Mouse (Mus musculus): ENCODE measurements at regions not wholly inside any gene's neighbourhood (a gene's known extent, or its start where the extent isn't known, plus 50 kb on each side); places are given as distances from the start of the nearest gene placed in this dataset.
"Not testable (repeated sequence)": the region's sequence is repeated elsewhere in the genome, so short reads cannot be mapped to it uniquely, and the experiment has no call there.

- no peak for ATAC-seq (ENCODE audit: insufficient number of reproducible peaks, insufficient read depth, low FRiP score, low TSS enrichment, low read depth)
- WGBS = 89% methylated on average over 1 of the region's 1 CpGs
- Histone ChIP-seq H3K4me3 (replicated peaks) (no peak overlapping the region), H3K9me3 (no peaks in the 10 kb centered on the region), H3K27me3 (no peaks in the 10 kb centered on the region), H3K27ac (no peak overlapping the region), H3K9ac (replicated peaks) (no peak overlapping the region), H3K4me1 (replicated peaks) (no peaks in the 10 kb centered on the region), H3K4me2 (no peak overlapping the region), H3K36me3 (no peaks in the 10 kb centered on the region)
Measured at GRCm38 (mm10) chr8:60728339-60728738, 95.7 kb downstream of the Mfap3l start.

DNA sequence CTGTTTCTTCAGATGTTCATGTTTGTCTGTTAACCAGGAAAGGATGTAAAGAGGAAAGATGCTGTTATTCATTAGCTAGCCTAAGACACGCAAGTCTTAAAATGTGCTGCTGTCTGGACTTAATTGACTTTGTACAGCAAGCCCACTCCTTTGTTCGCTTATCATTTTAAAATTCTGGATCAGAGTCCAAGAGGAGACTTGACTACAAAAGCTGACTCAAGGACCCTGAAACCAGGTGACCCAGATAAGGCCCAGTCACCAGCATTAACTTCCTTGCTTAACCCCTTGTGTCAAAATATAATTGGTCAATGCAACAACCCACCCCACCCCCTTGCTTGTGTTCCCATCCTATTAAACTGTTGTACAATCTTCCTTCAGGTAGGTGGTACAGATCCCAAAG, 99.9 kb downstream of the Mfap3l start:
- Histone ChIP-seq H3K4me3 (replicated peaks) (no peak overlapping the region), H3K4me1 (replicated peaks) (no peaks in the 10 kb centered on the region), H3K27ac (no peak overlapping the region), H3K27me3 (no peaks in the 10 kb centered on the region), H3K36me3 (no peaks in the 10 kb centered on the region), H3K9ac (replicated peaks) (no peak overlapping the region), H3K4me2 (no peak overlapping the region), H3K9me3 (no peaks in the 10 kb centered on the region)
- WGBS = 74% methylated on average over 2 of the region's 2 CpGs
- no peak for ATAC-seq (ENCODE audit: insufficient number of reproducible peaks, insufficient read depth, low FRiP score, low TSS enrichment, low read depth)

DNA sequence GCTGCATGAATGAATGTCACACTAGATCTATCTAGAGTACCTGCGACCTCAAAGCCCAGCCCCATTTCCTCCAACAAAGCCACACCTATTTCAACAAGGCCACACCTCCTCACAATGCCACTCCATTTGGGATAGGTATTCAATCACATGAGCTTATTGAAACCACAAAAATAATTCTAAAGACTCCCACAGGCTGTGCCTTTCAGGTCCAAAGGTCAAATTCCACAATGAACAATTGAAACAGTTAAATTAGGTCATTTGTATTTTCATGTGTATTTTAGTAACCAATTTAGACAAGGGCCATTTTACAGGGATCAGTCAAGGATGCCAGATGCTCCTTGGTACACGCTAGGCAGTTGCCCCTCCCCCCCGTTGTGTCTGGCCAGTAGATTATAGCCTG, 103.3 kb downstream of the Mfap3l start:
- H3K9me3 ChIP-seq = no peaks in the 10 kb centered on the region
- H3K27ac ChIP-seq = no peak overlapping the region
- H3K4me2 ChIP-seq = no peak overlapping the region
- ATAC-seq (ENCODE audit: insufficient number of reproducible peaks, insufficient read depth, low FRiP score, low TSS enrichment, low read depth) = no peak
- no peaks in the 10 kb centered on the region for H3K4me1 ChIP-seq (replicated peaks)
- H3K9ac ChIP-seq (replicated peaks) = no peak overlapping the region
- H3K4me3 ChIP-seq (replicated peaks) = no peak overlapping the region
- no peaks in the 10 kb centered on the region for H3K36me3 ChIP-seq
- no peaks in the 10 kb centered on the region for H3K27me3 ChIP-seq
- WGBS = 76% methylated on average over 3 of the region's 3 CpGs

GRCm38 (mm10) chr8:60736401-60736800, 103.8 kb downstream of the Mfap3l start:
- 84% methylated on average over 9 of the region's 9 CpGs for WGBS
- no peak for ATAC-seq (ENCODE audit: insufficient number of reproducible peaks, insufficient read depth, low FRiP score, low TSS enrichment, low read depth)
- H3K4me3 ChIP-seq (replicated peaks) = no peak overlapping the region
- H3K27me3 ChIP-seq = no peaks in the 10 kb centered on the region
- H3K4me1 ChIP-seq (replicated peaks) = no peaks in the 10 kb centered on the region
- no peak overlapping the region for H3K9ac ChIP-seq (replicated peaks)
- H3K4me2 ChIP-seq = no peak overlapping the region
- no peaks in the 10 kb centered on the region for H3K36me3 ChIP-seq
- H3K27ac ChIP-seq = no peak overlapping the region
- H3K9me3 ChIP-seq = no peaks in the 10 kb centered on the region

- Histone ChIP-seq H3K9me3 (no peaks in the 10 kb centered on the region), H3K36me3 (no peaks in the 10 kb centered on the region), H3K27ac (no peak overlapping the region), H3K27me3 (no peaks in the 10 kb centered on the region), H3K9ac (replicated peaks) (no peak overlapping the region), H3K4me1 (replicated peaks) (no peaks in the 10 kb centered on the region), H3K4me2 (no peak overlapping the region), H3K4me3 (replicated peaks) (no peak overlapping the region)
- WGBS = 65% methylated on average over 2 of the region's 2 CpGs
- ATAC-seq (ENCODE audit: insufficient number of reproducible peaks, insufficient read depth, low FRiP score, low TSS enrichment, low read depth) = no peak
Measured at GRCm38 (mm10) chr8:60736913-60737312, 104.3 kb downstream of the Mfap3l start.

DNA sequence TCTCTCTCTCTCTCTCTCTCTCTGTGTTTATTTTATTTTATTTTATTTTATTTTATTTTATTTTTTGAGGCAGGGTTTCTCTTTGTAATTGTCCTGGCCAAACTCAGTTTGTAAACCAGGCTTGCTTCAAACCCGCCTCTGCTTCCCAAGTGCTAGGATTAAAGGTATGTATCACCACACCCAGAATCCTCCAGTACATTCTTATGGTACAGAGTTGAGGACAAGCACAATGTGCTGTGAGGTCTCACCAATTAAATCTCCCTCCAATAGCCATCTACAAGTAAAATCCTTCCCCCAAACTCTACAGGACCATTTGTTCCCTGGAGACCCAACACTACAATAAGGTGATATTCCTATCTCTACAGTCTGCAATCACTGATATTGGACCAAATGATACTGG, 105.0 kb downstream of the Mfap3l start:
- WGBS = 81% methylated on average over 1 of the region's 1 CpGs
- Histone ChIP-seq H3K9me3 (no peaks in the 10 kb centered on the region), H3K4me2 (no peak overlapping the region), H3K9ac (replicated peaks) (no peak overlapping the region), H3K27me3 (no peaks in the 10 kb centered on the region), H3K4me3 (replicated peaks) (no peak overlapping the region), H3K4me1 (replicated peaks) (no peaks in the 10 kb centered on the region), H3K36me3 (no peaks in the 10 kb centered on the region), H3K27ac (no peak overlapping the region)
- no peak for ATAC-seq (ENCODE audit: insufficient number of reproducible peaks, insufficient read depth, low FRiP score, low TSS enrichment, low read depth)

GRCm38 (mm10) chr8:60745877-60746276, 113.2 kb downstream of the Mfap3l start:
- no peak for ATAC-seq (ENCODE audit: insufficient number of reproducible peaks, insufficient read depth, low FRiP score, low TSS enrichment, low read depth)
- H3K27ac ChIP-seq = no peak overlapping the region
- no peak overlapping the region for H3K9ac ChIP-seq (replicated peaks)
- no peak overlapping the region for H3K4me2 ChIP-seq
- H3K27me3 ChIP-seq = no peaks in the 10 kb centered on the region
- no peak overlapping the region for H3K4me3 ChIP-seq (replicated peaks)
- H3K4me1 ChIP-seq (replicated peaks) = no peaks in the 10 kb centered on the region
- WGBS = 90% methylated on average over 2 of the region's 2 CpGs
- H3K9me3 ChIP-seq = no peaks in the 10 kb centered on the region
- H3K36me3 ChIP-seq = no peaks in the 10 kb centered on the region

- H3K27me3 ChIP-seq = no peaks in the 10 kb centered on the region
- H3K27ac ChIP-seq = no peak overlapping the region
- H3K4me3 ChIP-seq (replicated peaks) = no peak overlapping the region
- H3K36me3 ChIP-seq = no peaks in the 10 kb centered on the region
- no peak overlapping the region for H3K4me2 ChIP-seq
- H3K4me1 ChIP-seq (replicated peaks) = no peaks in the 10 kb centered on the region
- 78% methylated on average over 3 of the region's 3 CpGs for WGBS
- H3K9ac ChIP-seq (replicated peaks) = no peak overlapping the region
- H3K9me3 ChIP-seq = no peaks in the 10 kb centered on the region
- ATAC-seq (ENCODE audit: insufficient number of reproducible peaks, insufficient read depth, low FRiP score, low TSS enrichment, low read depth) = no peak
Measured at GRCm38 (mm10) chr8:60746486-60746885, 113.9 kb downstream of the Mfap3l start.

DNA sequence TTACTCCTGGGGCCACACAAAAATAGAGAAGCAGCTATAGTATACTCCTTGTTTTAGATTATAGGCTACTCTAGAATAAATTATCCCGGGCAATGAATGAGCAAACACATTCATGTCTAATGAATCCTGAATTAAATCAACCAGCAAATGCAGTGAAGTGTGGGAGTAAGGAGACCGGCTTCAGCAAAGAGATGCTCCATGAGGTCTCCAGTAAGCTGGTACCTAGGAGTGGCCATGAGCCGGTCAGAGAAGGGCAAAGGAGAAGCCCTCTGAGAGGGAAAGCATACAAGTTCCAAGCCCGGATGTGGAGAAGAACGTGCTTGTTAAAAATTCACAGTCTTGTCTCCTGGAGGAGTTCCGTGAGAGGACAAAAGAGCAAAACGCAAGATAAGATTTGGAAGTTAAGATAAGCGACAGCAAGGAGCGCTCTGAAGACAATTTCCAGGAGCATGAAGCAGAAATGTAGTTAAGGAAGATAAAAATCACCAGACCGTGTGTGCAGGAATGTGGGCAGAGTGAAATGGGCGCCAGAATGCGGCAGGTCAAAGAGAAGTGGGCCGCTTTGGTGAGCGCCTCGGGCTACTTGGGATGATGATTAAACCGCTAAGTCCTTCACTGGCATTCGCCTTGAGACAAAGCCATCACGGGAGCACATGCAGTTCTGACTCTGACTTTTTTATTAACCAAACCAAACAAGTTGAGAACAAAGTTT, 123.2 kb downstream of the Mfap3l start:
- Histone ChIP-seq H3K27ac (no peak overlapping the region), H3K4me3 (replicated peaks) (no peak overlapping the region), H3K36me3 (no peaks in the 10 kb centered on the region), H3K9ac (replicated peaks) (no peak overlapping the region), H3K9me3 (no peaks in the 10 kb centered on the region), H3K4me1 (replicated peaks) (no peaks in the 10 kb centered on the region), H3K4me2 (no peak overlapping the region), H3K27me3 (no peaks in the 10 kb centered on the region)
- WGBS = 85% methylated on average over 18 of the region's 18 CpGs
- no peak for ATAC-seq (ENCODE audit: insufficient number of reproducible peaks, insufficient read depth, low FRiP score, low TSS enrichment, low read depth)

DNA sequence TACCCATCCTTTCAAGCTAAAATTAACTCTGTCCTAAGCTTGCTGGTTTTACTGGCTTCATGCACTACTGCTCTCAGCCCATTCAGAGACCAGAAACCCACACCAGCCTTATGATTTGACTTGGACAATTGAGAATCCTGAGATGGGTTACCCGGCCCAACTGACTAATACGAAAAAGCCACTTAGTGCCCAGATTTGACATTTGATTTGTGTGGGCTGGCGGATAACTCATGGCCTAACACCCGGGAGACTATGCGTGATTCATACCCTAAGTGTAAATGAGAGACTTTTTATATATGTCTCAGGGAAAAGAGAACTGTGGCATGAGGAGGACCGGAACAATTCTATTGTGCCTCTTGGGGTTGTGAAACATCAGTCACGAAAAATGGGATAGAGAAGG, 126.3 kb upstream of the Hpf1 start:
- 93% methylated on average over 7 of the region's 7 CpGs for WGBS

DNA sequence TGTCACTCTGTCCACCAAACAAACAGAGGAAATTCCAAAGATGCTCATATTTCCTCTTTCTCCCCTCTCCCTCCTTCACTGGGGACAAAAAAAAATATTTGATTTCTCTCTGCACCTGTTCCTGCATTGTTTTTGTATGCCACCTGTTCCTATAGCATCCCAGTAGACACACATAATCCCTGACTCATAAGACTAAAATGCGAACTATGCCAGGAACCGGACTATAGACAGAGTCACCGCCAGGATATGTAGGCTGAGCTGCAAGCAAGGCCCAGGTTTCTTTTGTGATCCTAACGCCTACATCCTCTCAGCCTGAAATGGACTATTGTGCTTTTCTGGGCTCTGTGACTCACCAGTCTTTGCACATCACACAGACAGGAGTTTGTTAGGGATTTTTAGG, 116.9 kb upstream of the Hpf1 start:
- Histone ChIP-seq H3K27ac (no peak overlapping the region), H3K9ac (replicated peaks) (no peak overlapping the region), H3K4me2 (no peak overlapping the region), H3K27me3 (no peaks in the 10 kb centered on the region), H3K4me3 (replicated peaks) (no peak overlapping the region), H3K9me3 (no peaks in the 10 kb centered on the region), H3K4me1 (replicated peaks) (no peaks in the 10 kb centered on the region), H3K36me3 (no peaks in the 10 kb centered on the region)
- ATAC-seq (ENCODE audit: insufficient number of reproducible peaks, insufficient read depth, low FRiP score, low TSS enrichment, low read depth) = 0 out of 2 replicates have a peak, but pooled peaks have one; percentile 37
- WGBS = 72% methylated on average over 4 of the region's 4 CpGs

More for the DNA sequence above, 126.3 kb upstream of the Hpf1 start:
- Histone ChIP-seq H3K4me2 (no peak overlapping the region), H3K36me3 (no peaks in the 10 kb centered on the region), H3K4me3 (replicated peaks) (no peak overlapping the region), H3K27ac (no peak overlapping the region), H3K27me3 (no peaks in the 10 kb centered on the region), H3K4me1 (replicated peaks) (no peaks in the 10 kb centered on the region), H3K9me3 (no peaks in the 10 kb centered on the region), H3K9ac (replicated peaks) (no peak overlapping the region)
- ATAC-seq (ENCODE audit: insufficient number of reproducible peaks, insufficient read depth, low FRiP score, low TSS enrichment, low read depth) = no peak

GRCm38 (mm10) chr8:60776251-60776650, 114.0 kb upstream of the Hpf1 start:
- not testable (repeated sequence) for H3K36me3 ChIP-seq; H3K9me3 ChIP-seq; H3K9ac ChIP-seq (replicated peaks); ATAC-seq (ENCODE audit: insufficient number of reproducible peaks, insufficient read depth, low FRiP score, low TSS enrichment, low read depth); H3K4me1 ChIP-seq (replicated peaks); H3K27ac ChIP-seq; H3K4me3 ChIP-seq (replicated peaks); H3K4me2 ChIP-seq; H3K27me3 ChIP-seq
- 27% methylated on average over 2 of the region's 2 CpGs for WGBS

Measured in limb, embryonic 12.5 days (tissue).